Mouse (Mus musculus): ENCODE data around the gene Mtif2.

The Mtif2 gene

DNA sequence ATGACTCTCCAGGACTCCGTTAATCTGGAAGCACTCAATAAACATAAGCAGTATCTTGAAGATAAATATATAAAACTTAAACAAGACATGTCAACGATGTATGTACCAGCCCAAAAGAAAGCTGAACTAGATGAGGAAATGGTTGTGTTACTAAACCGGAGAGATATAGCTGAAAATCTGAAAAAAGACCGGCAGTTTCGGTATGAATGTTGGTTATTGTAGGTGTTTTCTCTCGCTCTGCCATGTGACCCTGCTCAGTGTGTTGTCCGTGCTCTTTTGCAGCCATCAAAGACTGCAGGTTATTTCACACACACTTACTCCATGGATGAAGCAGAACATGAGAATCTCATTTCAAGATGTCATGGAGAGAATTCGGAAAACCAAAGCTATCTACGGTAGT, 34.2 kb downstream of the Mtif2 start:
- DNase-seq, result no peak

DNA sequence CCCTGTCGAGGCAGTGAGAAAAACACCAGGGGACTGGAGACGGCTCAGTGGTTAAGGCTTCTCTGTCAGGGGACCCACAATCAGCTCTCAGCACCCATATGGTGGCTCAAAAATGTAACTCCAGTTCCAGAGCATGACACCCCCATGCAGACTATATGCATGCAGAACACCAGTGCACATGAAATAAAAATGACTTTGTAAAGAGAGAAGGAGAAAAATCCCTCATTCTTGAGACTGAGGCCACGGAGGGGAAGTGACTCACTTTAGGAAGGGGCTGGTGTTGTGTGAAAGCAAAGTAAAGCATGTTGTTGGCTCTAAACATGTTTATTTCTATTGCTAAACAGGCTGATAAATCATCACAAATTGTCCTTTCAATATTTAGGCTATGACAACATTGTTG, 34.8 kb downstream of the Mtif2 start:
- DNase-seq, result no peak

DNA sequence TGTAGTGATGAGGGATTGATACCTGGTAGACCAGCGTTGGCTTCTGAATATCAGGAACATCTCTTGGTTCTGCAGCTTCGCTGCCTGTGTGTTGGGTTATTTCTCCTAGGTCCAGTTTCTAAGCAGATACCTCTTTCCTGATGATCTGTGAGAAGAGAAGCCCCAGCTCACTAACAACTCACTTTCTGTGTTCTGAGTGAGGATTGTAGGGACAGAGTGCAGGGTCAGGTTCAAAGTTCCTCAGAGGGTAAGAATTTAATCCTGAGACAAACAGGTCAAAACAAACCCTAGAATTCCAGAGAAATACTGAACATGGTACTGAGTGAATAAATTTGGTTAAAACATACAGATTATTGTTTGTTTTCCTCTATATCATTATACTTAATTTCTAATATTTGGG, 37.2 kb downstream of the Mtif2 start:
- DNase-seq, result no peak

DNA sequence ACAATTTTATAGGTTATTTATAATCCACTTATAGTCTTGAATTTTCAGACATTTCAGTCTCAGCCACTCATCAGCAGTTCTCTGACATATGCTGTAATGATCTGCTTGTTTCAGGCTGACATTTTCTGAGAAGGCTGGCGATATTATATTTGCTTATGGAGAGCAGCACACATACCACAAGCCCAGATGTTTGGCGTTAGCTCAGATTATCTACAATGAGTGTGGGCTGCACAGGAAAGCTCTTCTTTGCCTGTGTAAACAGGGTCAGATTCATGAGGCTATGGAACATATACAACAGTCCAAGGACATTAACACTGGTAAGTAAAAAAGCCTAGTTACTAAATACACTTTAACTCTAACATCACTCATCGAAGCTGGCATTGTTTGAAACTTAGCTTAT, 45.3 kb downstream of the Mtif2 start:
- no peak for DNase-seq

DNA sequence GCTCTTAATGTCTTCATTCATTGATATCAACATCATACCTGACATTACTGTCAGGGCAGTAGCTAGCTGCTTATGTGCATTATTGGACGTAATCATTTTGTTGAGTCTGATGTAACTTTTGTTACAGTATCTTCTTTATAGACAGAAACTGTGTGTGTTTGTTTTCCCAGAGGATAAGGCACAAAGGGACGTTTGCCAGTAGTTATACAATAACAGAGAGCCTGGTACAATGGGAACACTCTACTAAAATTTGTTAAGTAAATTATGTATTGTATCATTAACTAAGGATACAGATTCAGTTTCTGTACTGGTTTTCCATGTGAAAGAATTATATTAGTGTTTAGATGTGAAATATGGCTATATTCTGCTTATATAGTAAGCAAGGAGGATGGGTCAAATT, 46.4 kb downstream of the Mtif2 start:
- DNase-seq, result no peak

DNA sequence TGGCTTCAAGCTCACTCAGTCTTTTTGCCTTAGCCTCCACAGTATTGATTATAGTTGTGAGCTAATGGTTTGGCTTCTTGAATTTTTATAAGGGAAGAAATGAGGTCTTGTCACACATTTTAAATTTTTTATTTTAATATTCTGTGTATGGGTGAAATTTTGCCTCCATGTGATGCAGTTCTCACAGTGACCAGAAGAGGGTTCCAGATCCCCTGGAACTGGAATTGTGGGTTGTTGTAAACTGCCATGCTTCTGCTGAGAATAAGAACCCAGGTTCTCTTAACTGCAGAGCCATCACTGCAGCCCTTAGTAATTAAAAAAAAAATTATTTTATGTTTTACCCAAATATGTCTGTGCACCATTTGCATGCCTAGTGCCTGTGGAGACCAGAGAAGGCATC, 53.4 kb downstream of the Mtif2 start:
- no peak for DNase-seq
